Mouse (Mus musculus) forebrain, embryonic 16.5 days (tissue): ENCODE results near the gene Fam216b. TPM values are rescaled to one million over a fixed set of nuclear protein-coding genes. Genes with fewer than 3 reads are reported as not detected.

Experiments
- ATAC-seq: fragments of 200-750 bp; cut with Nextera tagmentation; 2 replicates; pipeline ENCODE4 v1.8.0; 2017; ENCODE audit warnings: mild to moderate bottlenecking, moderate library complexity
- H3K27ac ChIP-seq: fragments of 300-500 bp; sonication (generic); 2 replicates; pipeline ENCODE4 v1.5.1; 2014; ENCODE audit warnings: low read length, control low read depth
- H3K27me3 ChIP-seq: fragments of 300-500 bp; sonication (generic); replicated peaks from 2 replicates; pipeline ENCODE4 v1.6.1; 2014; ENCODE audit warnings: low read length; ENCODE audit not compliant: control insufficient read depth, insufficient read depth
- H3K36me3 ChIP-seq: fragments of 300-500 bp; sonication (generic); 2 replicates; pipeline ENCODE4 v1.6.1; 2014; ENCODE audit not compliant: control insufficient read depth, insufficient read depth
- H3K4me1 ChIP-seq: fragments of 300-500 bp; sonication (generic); replicated peaks from 2 replicates; pipeline ENCODE4 v1.6.1; 2014; ENCODE audit warnings: low read length; ENCODE audit not compliant: control insufficient read depth, insufficient read depth
- H3K4me2 ChIP-seq: fragments of 300-500 bp; sonication (generic); 2 replicates; pipeline ENCODE4 v1.6.1; 2014; ENCODE audit warnings: mild to moderate bottlenecking, low read length, control low read depth
- H3K4me3 ChIP-seq: fragments of 300-500 bp; sonication (generic); replicated peaks from 2 replicates; pipeline ENCODE4 v1.5.1; 2014; ENCODE audit warnings: mild to moderate bottlenecking, low read length, control low read depth
- H3K9ac ChIP-seq: fragments of 300-500 bp; sonication (generic); replicated peaks from 2 replicates; pipeline ENCODE4 v1.6.1; 2014; ENCODE audit warnings: low read depth, low read length, control low read depth
- H3K9me3 ChIP-seq: fragments of 300-500 bp; sonication (generic); 2 replicates; pipeline ENCODE4 v1.6.1; 2016; ENCODE audit warnings: low read length; ENCODE audit not compliant: control insufficient read depth
- WGBS: fragments of 180-500 bp; shearing (Covaris S2); extraction: QIAGEN DNeasy Blood & Tissue Kit; methylation state at CpG from one replicate; pipeline ENCODE4 v1.1.7; 2014; 5-methylcytosine and 5-hydroxymethylcytosine counted together
- polyA plus RNA-seq: library from polyadenylated mRNA; unstranded; fragments of >200 nt; fragmentation: Nextera tagmentation; extraction: Ambion mirVana; gene quantifications from 2 replicates; pipeline ENCODE4 v1.2.1, GENCODE M21; 2015

The Fam216b gene
- polyA plus RNA-seq, 1 experiment from 2014 or later: 0.30 TPM

DNA sequence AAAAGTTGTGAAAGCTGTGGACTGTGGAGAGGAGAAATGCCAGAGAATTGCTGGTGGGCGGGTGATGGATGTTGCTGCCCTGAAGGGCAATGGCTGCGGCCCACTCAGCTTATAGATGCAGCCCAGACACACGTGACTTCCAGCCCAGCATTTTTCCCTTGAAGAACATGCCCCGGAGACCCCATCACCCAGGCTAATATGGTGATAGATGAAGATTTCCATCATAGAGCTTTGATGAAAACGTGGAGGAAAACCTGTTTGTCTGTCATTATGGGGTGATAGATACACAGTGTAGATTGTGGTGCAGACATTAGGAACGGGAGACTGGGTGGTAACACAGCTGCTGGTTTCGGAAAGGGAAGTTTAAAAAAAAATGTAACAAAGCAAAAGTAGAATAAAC is 31.4 kb downstream of the Fam216b start:
- H3K9me3 ChIP-seq: no peaks in the 10 kb centered on the region
- H3K4me1 ChIP-seq: peaks cover 6% of the 10 kb centered on the region
- no peak overlapping the region for H3K4me3 ChIP-seq
- H3K36me3 ChIP-seq: no peaks in the 10 kb centered on the region
- H3K27me3 ChIP-seq: no peaks in the 10 kb centered on the region
- ATAC-seq: no peak
- H3K4me2 ChIP-seq: no peak overlapping the region
- no peak overlapping the region for H3K9ac ChIP-seq
- WGBS: 92% methylated on average over 7 of the region's 7 CpGs
- H3K27ac ChIP-seq: no peak overlapping the region

DNA sequence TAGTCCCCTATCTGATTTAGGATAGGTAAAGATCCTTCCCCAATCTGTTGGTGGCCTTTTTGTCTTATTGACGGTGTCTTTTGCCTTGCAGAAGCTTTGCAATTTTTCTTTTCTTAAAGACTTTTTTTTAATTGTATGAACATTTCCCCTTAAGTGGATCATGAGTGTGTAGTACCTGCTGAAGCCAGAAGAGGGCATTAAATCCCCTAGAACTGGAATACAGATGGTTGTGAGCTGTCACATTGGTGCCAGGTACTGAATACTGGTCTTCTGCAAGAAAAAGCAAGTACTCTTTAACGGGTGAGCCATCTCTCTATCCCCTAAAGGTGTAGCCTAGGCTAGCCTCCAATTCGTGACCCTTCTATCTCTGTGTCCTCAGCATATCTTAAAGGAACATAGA is 32.4 kb downstream of the Fam216b start:
- no peaks in the 10 kb centered on the region for H3K27me3 ChIP-seq
- peaks cover 6% of the 10 kb centered on the region for H3K4me1 ChIP-seq
- H3K27ac ChIP-seq: no peak overlapping the region
- H3K36me3 ChIP-seq: no peaks in the 10 kb centered on the region
- H3K4me3 ChIP-seq: no peak overlapping the region
- H3K9me3 ChIP-seq: no peaks in the 10 kb centered on the region
- WGBS: 82% methylated on average over 3 of the region's 3 CpGs
- ATAC-seq: no peak
- no peak overlapping the region for H3K9ac ChIP-seq
- no peak overlapping the region for H3K4me2 ChIP-seq

DNA sequence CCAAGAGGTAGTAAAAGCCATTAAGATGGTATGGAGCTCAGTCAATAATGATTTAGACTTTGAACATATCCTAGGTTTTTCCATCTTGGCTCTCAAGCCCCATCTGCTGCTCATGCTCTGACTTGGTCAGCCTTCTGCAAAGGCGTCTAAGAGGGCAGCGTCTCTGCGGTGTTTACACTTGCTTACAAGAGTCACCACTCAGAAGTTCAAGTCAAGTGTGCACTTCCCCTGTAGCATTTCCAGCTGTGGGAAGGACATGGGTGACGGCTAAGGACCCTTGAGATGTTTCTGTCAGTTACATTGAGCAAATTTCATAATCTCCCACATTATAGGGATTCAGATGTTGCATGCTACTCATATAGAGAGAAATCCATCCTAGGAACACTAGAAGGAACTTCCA is 40.1 kb downstream of the Fam216b start:
- Histone ChIP-seq H3K4me2 (no peak overlapping the region), H3K9me3 (no peaks in the 10 kb centered on the region), H3K4me3 (no peak overlapping the region), H3K27me3 (no peaks in the 10 kb centered on the region), H3K9ac (no peak overlapping the region), H3K4me1 (no peaks in the 10 kb centered on the region), H3K27ac (no peak overlapping the region), H3K36me3 (no peaks in the 10 kb centered on the region)
- no peak for ATAC-seq
- WGBS: 85% methylated on average over 4 of the region's 4 CpGs

DNA sequence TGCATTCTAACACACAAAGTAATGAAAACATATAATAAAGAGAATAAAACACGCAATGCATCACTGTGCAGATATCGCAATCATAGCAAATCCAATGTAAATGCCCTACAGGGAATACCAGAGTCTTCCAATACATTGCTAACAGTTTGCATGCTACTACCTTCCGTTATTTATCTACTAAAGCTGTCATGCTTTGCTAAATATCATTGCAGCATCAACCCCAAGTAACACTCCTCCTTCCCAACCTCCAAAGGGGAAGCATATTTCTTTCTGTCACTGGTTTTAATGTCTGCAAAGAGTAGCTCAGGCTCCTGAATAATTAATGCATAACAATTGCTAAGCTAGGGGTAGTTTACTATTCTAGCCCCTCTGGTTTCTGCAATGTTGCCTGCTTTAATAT is 40.5 kb downstream of the Fam216b start:
- no peaks in the 10 kb centered on the region for H3K4me1 ChIP-seq
- H3K4me3 ChIP-seq: no peak overlapping the region
- no peaks in the 10 kb centered on the region for H3K9me3 ChIP-seq
- 88% methylated on average over 3 of the region's 3 CpGs for WGBS
- no peak overlapping the region for H3K4me2 ChIP-seq
- no peak overlapping the region for H3K9ac ChIP-seq
- no peaks in the 10 kb centered on the region for H3K27me3 ChIP-seq
- ATAC-seq: no peak
- no peak overlapping the region for H3K27ac ChIP-seq
- H3K36me3 ChIP-seq: no peaks in the 10 kb centered on the region

DNA sequence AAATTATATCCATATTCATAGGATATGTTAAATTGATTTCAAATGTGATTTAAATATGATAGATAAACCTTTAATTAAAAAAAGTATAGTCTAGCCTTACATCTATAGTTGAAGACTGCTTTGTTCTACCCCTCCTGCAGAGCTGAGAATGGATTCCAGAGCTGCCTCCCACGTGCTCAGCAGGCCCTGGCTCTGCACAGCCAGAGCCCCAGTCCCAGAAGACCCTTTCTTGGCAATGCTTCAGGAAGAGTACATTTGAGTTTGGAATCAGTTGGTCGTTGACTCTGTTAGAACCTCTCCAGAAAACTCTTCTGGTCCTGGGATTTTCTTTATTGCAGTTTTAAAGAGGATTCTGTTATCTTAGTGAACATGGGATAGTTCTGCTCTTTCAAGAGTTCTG is 45.7 kb downstream of the Fam216b start:
- Histone ChIP-seq H3K4me3 (no peak overlapping the region), H3K9ac (no peak overlapping the region), H3K4me1 (peaks cover 6% of the 10 kb centered on the region; the same call in 1 of the 2 replicates), H3K27ac (no peak overlapping the region), H3K4me2 (no peak overlapping the region), H3K9me3 (no peaks in the 10 kb centered on the region), H3K36me3 (no peaks in the 10 kb centered on the region), H3K27me3 (no peaks in the 10 kb centered on the region)
- 25% methylated on average over 2 of the region's 2 CpGs for WGBS
- no peak for ATAC-seq

DNA sequence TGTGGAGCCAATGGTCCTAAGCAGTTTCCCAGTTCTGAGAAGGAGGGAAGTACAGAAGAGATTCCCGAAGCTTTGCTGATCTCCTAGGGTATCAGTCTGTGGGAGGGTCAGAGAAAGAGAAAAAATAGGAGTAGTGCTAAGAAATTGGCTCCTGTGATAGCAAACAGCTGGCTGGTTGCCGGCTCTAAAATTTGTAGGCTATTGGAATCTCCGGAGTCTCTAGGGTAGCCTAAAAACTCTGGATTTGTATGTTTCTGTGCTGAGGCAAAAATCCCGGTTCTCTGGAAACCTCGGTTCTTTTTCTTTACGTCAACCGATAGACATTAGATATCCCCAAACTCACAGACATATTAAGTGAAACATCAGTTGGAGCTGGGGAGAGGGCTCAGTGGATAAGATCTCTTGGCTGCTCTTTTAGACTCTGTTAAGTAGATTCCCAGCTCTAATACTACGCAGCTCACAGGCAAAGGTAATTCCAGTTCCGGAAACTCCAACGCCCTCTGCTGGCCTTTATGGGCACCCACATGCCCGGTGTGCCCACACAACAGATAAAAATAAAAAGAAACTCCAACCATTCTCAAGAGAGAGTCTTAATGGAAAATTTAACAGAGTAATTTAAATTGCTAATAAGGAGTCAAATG is 46.8 kb downstream of the Fam216b start:
- Histone ChIP-seq H3K4me2 (no peak overlapping the region), H3K27ac (no peak overlapping the region), H3K4me1 (peaks cover 6% of the 10 kb centered on the region; the same call in 1 of the 2 replicates), H3K36me3 (no peaks in the 10 kb centered on the region), H3K9ac (no peak overlapping the region), H3K27me3 (no peaks in the 10 kb centered on the region), H3K9me3 (no peaks in the 10 kb centered on the region), H3K4me3 (no peak overlapping the region)
- 79% methylated on average over 11 of the region's 11 CpGs for WGBS
- no peak for ATAC-seq

DNA sequence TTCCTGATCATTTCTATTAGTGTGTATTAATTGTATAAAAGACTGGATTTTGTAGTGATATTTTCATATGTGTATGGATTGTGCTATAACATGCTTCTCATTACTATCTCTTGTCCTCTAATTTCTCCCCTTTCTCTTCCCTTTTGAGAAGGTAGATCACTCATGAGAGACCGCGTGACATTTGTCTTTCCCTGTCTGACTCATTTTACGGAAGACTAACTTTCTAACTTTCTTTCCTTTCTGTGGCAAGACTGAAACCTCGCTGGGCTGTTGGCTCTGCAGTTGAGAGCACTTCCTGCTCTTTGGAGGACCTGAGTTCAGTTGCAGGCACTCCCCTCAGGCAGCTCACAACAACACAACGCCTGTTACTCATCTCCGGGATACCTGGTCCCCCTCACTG is 48.2 kb downstream of the Fam216b start:
- no peak for ATAC-seq
- Histone ChIP-seq H3K9me3 (no peaks in the 10 kb centered on the region), H3K4me2 (no peak overlapping the region), H3K4me3 (no peak overlapping the region), H3K27me3 (no peaks in the 10 kb centered on the region), H3K9ac (no peak overlapping the region), H3K27ac (no peak overlapping the region), H3K4me1 (peaks cover 6% of the 10 kb centered on the region; the same call in 1 of the 2 replicates), H3K36me3 (no peaks in the 10 kb centered on the region)
- 87% methylated on average over 6 of the region's 6 CpGs for WGBS

DNA sequence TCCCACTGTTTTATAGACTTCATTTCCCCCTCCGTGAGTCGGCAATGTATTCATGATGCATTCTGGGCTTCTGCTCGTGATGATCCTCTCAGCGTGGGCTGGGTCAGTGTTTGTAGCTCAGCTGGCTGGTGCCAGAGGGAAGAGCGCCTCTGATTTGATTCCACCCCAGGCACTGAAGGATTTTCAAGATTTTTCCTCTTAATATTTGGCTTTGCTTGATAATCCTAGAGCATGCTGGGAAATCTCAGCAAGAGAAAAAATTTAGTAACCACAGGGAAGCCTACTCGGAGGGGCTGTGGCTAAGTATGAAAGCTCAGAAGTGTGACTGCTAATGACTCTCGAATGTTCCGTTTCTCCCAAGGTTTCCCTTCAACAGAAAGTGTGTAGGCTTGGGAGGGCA is 49.9 kb downstream of the Fam216b start:
- WGBS: 56% methylated on average over 8 of the region's 8 CpGs
- peaks cover 6% of the 10 kb centered on the region; the same call in 1 of the 2 replicates for H3K4me1 ChIP-seq
- H3K4me3 ChIP-seq: no peak overlapping the region
- no peaks in the 10 kb centered on the region for H3K36me3 ChIP-seq
- H3K9ac ChIP-seq: no peak overlapping the region
- 0 out of 2 replicates have a peak overlapping the region, but pooled peaks have one; percentile 8 for H3K4me2 ChIP-seq
- ATAC-seq: 0 out of 2 replicates have a peak, but pooled peaks have one; percentile 28
- H3K27me3 ChIP-seq: no peaks in the 10 kb centered on the region
- H3K27ac ChIP-seq: no peak overlapping the region
- no peaks in the 10 kb centered on the region for H3K9me3 ChIP-seq
